Mouse (Mus musculus) kidney, embryonic 14.5 days (tissue): ENCODE data around the gene Nedd4. TPM values are rescaled to one million over a fixed set of nuclear protein-coding genes. Genes with fewer than 3 reads are reported as not detected.
A peak's percentile ranks its signal among the peaks of the same experiment; 100 is the strongest.
"Not testable (repeated sequence)": the region's sequence is repeated elsewhere in the genome, so short reads cannot be mapped to it uniquely, and the experiment has no call there.

Experiments used
- ATAC-seq: fragments of 200-750 bp; cut with Nextera tagmentation; 2 replicates; pipeline ENCODE4 v1.8.0; 2017; ENCODE audit warnings: moderate number of reproducible peaks, mild to moderate bottlenecking, moderate TSS enrichment, moderate library complexity; ENCODE audit not compliant: low FRiP score, low TSS enrichment
- H3K27ac ChIP-seq: fragments of 300-500 bp; sonication (generic); 2 replicates; pipeline ENCODE4 v1.5.1; 2014; ENCODE audit warnings: low read depth, mild to moderate bottlenecking, low read length, moderate library complexity, mixed read lengths
- H3K27me3 ChIP-seq: fragments of 300-500 bp; sonication (generic); 2 replicates; pipeline ENCODE4 v1.6.1; 2014; ENCODE audit warnings: mild to moderate bottlenecking, low read length; ENCODE audit not compliant: control insufficient read depth, insufficient read depth
- H3K36me3 ChIP-seq: fragments of 300-500 bp; sonication (generic); 2 replicates; pipeline ENCODE4 v1.6.1; 2014; ENCODE audit warnings: low read length, mixed read lengths; ENCODE audit not compliant: control insufficient read depth, insufficient read depth
- H3K4me1 ChIP-seq: fragments of 300-500 bp; sonication (generic); 2 replicates; pipeline ENCODE4 v1.6.1; 2014; ENCODE audit warnings: low read length, mixed read lengths; ENCODE audit not compliant: control insufficient read depth, insufficient read depth
- H3K4me2 ChIP-seq: fragments of 300-500 bp; sonication (generic); replicated peaks from 2 replicates; pipeline ENCODE4 v1.6.1; 2014; ENCODE audit warnings: low read depth, mild to moderate bottlenecking, low read length
- H3K4me3 ChIP-seq: fragments of 300-500 bp; sonication (generic); 2 replicates; pipeline ENCODE4 v1.5.1; 2014; ENCODE audit warnings: mild to moderate bottlenecking, low read length
- H3K9ac ChIP-seq: fragments of 300-500 bp; sonication (generic); 2 replicates; pipeline ENCODE4 v1.6.1; 2014; ENCODE audit warnings: low read depth, mild to moderate bottlenecking, low read length, moderate library complexity
- H3K9me3 ChIP-seq: fragments of 300-500 bp; sonication (generic); 2 replicates; pipeline ENCODE4 v1.6.1; 2016; ENCODE audit warnings: low read length; ENCODE audit not compliant: control insufficient read depth
- WGBS: fragments of 180-500 bp; shearing (Covaris S2); extraction: QIAGEN DNeasy Blood & Tissue Kit; methylation state at CpG from one replicate; pipeline ENCODE4 v1.1.7; 2014; 5-methylcytosine and 5-hydroxymethylcytosine counted together
- polyA plus RNA-seq: library from polyadenylated mRNA; unstranded; fragments of >200 nt; fragmentation: Nextera tagmentation; extraction: Ambion mirVana; gene quantifications from 2 replicates; pipeline ENCODE4 v1.2.1, GENCODE M21; 2014

Gene Nedd4
- polyA plus RNA-seq, 1 experiment from 2014 or later, result 806 TPM

- Histone ChIP-seq H3K4me3 (no peak overlapping the region), H3K9ac (no peak overlapping the region), H3K27ac (no peak overlapping the region), H3K4me1 (peaks cover 22% of the 10 kb centered on the region), H3K9me3 (no peaks in the 10 kb centered on the region), H3K36me3 (peaks cover 11% of the 10 kb centered on the region), H3K4me2 (no peak overlapping the region), H3K27me3 (no peaks in the 10 kb centered on the region)
- 73% methylated on average over 4 of the region's 4 CpGs for WGBS
- ATAC-seq, result no peak
Observed at GRCm38 (mm10) chr9:72660139-72660538, 2.0 kb upstream of the Nedd4 start.

GRCm38 (mm10) chr9:72660911-72661310 lies 1.2 kb upstream of the Nedd4 start:
- peak overlapping the region; percentile 100; the same call in 1 of the 2 replicates for H3K27ac ChIP-seq
- no peak overlapping the region for H3K4me3 ChIP-seq
- peak overlapping the region; percentile 90; the same call in 1 of the 2 replicates for H3K4me2 ChIP-seq
- H3K27me3 ChIP-seq, result no peaks in the 10 kb centered on the region
- no peaks in the 10 kb centered on the region for H3K9me3 ChIP-seq
- H3K9ac ChIP-seq, result no peak overlapping the region; the same call in 1 of the 2 replicates
- H3K36me3 ChIP-seq, result peaks cover 18% of the 10 kb centered on the region
- H3K4me1 ChIP-seq, result peaks cover 29% of the 10 kb centered on the region
- no peak for ATAC-seq
- WGBS, result 48% methylated on average over 1 of the region's 1 CpGs

- Histone ChIP-seq H3K4me3 (peak overlapping the region; percentile 98), H3K4me2 (peak overlapping the region; percentile 90), H3K4me1 (peaks cover 27% of the 10 kb centered on the region), H3K27me3 (no peaks in the 10 kb centered on the region), H3K9me3 (no peaks in the 10 kb centered on the region), H3K9ac (peak overlapping the region; percentile 100), H3K36me3 (peaks cover 23% of the 10 kb centered on the region), H3K27ac (peak overlapping the region; percentile 100)
- no peak for ATAC-seq
- under 1% methylated on average over 13 of the region's 13 CpGs for WGBS
Observed at GRCm38 (mm10) chr9:72661561-72661894, 618 bp upstream of the Nedd4 start.

GRCm38 (mm10) chr9:72662691-72663533 lies 766 bp downstream of the Nedd4 start:
- H3K27me3 ChIP-seq, result no peaks in the 10 kb centered on the region
- H3K9ac ChIP-seq, result peak overlapping the region; percentile 100
- peak overlapping the region; percentile 98 for H3K4me3 ChIP-seq
- peak overlapping the region; percentile 100 for H3K27ac ChIP-seq
- no peaks in the 10 kb centered on the region for H3K9me3 ChIP-seq
- H3K4me2 ChIP-seq, result peak overlapping the region; percentile 90
- under 1% methylated on average over 55 of the region's 55 CpGs for WGBS
- H3K36me3 ChIP-seq, result peaks cover 37% of the 10 kb centered on the region
- ATAC-seq, result peak; percentile 70
- peaks cover 26% of the 10 kb centered on the region for H3K4me1 ChIP-seq

GRCm38 (mm10) chr9:72663534-72663918 lies 1.4 kb downstream of the Nedd4 start:
- peak overlapping the region; percentile 100 for H3K27ac ChIP-seq
- peak overlapping the region; percentile 90 for H3K4me2 ChIP-seq
- ATAC-seq, result no peak
- peak overlapping the region; percentile 100 for H3K9ac ChIP-seq
- H3K4me1 ChIP-seq, result peaks cover 26% of the 10 kb centered on the region
- peaks cover 37% of the 10 kb centered on the region for H3K36me3 ChIP-seq
- WGBS, result 8% methylated on average over 10 of the region's 10 CpGs
- H3K4me3 ChIP-seq, result peak overlapping the region; percentile 98
- no peaks in the 10 kb centered on the region for H3K27me3 ChIP-seq
- H3K9me3 ChIP-seq, result no peaks in the 10 kb centered on the region

GRCm38 (mm10) chr9:72664409-72665351 lies 2.5 kb downstream of the Nedd4 start:
- Histone ChIP-seq H3K27me3 (no peaks in the 10 kb centered on the region), H3K4me2 (peak overlapping the region; percentile 90), H3K36me3 (peaks cover 48% of the 10 kb centered on the region), H3K9me3 (no peaks in the 10 kb centered on the region), H3K27ac (peak overlapping the region; percentile 100; the same call in 1 of the 2 replicates), H3K9ac (peak overlapping the region; percentile 100), H3K4me3 (peak overlapping the region; percentile 98), H3K4me1 (peaks cover 26% of the 10 kb centered on the region)
- ATAC-seq, result no peak
- 42% methylated on average over 12 of the region's 12 CpGs for WGBS

GRCm38 (mm10) chr9:72665517-72665916 lies 3.4 kb downstream of the Nedd4 start:
- Histone ChIP-seq H3K4me3 (peak overlapping the region; percentile 98), H3K27ac (no peak overlapping the region), H3K4me1 (peaks cover 26% of the 10 kb centered on the region), H3K36me3 (peaks cover 57% of the 10 kb centered on the region), H3K9ac (0 out of 2 replicates have a peak overlapping the region, but pooled peaks have one; percentile 100), H3K9me3 (no peaks in the 10 kb centered on the region), H3K4me2 (peak overlapping the region; percentile 90), H3K27me3 (no peaks in the 10 kb centered on the region)
- ATAC-seq, result no peak
- WGBS, result 48% methylated on average over 7 of the region's 7 CpGs

- WGBS, result 84% methylated on average over 6 of the region's 8 CpGs
- ATAC-seq, H3K27me3 ChIP-seq, H3K4me3 ChIP-seq, H3K9ac ChIP-seq, H3K9me3 ChIP-seq, H3K27ac ChIP-seq: not testable (repeated sequence)
- Histone ChIP-seq H3K4me2 (peak overlapping the region; percentile 15; the same call in 1 of the 2 replicates), H3K36me3 (peaks cover 62% of the 10 kb centered on the region), H3K4me1 (peaks cover 26% of the 10 kb centered on the region)
Observed at GRCm38 (mm10) chr9:72666352-72667021, 4.3 kb downstream of the Nedd4 start.
